Mouse (Mus musculus): ENCODE measurements around the gene Gngt2.
"Not testable (repeated sequence)": the region's sequence is repeated elsewhere in the genome, so short reads cannot be mapped to it uniquely, and the experiment has no call there.

Gngt2 gene

DNA sequence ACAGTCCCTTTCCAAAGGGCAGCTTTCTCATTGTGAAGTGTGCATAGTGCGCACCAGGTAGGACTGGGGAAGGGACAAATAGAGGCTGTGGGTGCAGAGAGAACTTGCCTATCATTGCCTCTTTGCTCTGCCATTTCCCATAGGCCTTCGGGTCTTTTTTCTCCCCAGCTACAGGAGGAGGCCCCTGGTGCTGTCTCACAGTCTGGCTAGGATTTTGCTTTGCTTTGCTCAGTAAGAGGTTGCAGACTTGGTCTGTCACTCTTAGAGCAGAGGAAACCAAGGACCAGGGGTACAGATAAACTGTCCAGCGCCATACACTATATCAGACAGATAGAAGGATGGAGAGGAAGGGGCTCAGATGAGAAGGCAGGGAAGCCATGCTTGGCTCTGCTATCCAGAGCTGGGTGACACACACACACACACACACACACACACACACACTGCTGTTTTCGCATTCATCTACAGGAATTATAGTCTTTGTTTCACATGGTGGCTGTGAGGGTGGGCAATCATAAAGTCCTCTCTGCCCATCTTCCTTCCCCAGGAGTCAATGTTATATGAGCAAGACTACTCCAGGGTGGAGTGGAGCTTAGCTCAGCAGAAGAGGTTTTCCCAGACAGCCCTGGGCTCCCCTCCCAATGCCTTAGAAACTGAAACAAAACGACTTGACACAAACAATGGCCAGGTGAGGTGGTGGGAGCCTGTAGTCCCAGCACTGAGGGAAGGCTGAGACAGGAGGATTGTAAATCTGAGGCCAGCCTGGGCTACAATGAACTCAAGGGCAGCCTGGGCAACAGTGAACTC, 3.9 kb downstream of the Gngt2 start:
- DNase-seq (ENCODE audit: low read depth, low spot score) = no peak

DNA sequence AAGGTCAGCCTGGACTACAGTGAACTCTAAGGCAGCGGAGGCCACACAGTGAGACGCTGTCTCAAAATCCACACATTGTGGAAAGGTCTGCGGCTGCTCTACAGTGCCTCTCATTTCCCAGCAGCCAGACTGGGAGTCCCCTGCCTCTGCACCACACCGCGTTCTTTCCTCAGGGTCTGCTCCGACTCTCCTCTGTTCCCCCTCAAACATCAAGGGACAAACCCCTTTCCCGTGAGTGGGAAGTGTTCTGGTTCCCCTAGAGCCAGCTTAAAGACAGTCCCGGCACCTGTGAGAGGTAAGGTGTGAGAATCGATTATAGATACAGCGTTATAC, 4.4 kb downstream of the Gngt2 start:
- no peak for DNase-seq (ENCODE audit: low read depth, low spot score)

GRCm38 (mm10) chr11:95842074-95842681, 5.2 kb downstream of the Gngt2 start, which contains the start of gene Abi3:
Gene Abi3, minus strand, starts transcription at chr11:95842476.
- DNase-seq (ENCODE audit: low read depth, low spot score) = no peak

DNA sequence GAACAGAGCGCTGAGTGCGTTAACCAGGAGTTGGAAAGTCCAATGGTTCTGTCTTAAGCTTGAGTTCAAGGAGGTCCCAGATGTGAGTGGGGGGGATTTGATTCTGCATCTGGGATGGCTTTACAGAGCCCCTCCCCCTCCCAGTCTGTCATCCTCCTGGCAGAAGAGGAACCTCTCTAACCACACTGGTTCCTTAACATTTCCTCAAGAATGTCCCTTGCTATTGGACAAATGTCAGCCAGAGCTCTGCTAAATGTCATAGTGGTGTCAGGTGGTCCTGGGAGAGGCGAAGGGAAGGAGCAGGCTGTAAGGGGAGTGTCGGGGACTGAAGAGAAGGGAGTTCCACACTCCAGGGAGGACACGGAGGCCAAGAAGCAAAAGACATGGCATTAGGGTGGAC, 5.9 kb downstream of the Gngt2 start:
- DNase-seq (ENCODE audit: low read depth, low spot score) = no peak

GRCm38 (mm10) chr11:95843421-95843950, 6.5 kb downstream of the Gngt2 start:
- DNase-seq (ENCODE audit: low read depth, low spot score) = no peak

GRCm38 (mm10) chr11:95844935-95845334, 7.9 kb downstream of the Gngt2 start:
- DNase-seq (ENCODE audit: low read depth, low spot score) = no peak

DNA sequence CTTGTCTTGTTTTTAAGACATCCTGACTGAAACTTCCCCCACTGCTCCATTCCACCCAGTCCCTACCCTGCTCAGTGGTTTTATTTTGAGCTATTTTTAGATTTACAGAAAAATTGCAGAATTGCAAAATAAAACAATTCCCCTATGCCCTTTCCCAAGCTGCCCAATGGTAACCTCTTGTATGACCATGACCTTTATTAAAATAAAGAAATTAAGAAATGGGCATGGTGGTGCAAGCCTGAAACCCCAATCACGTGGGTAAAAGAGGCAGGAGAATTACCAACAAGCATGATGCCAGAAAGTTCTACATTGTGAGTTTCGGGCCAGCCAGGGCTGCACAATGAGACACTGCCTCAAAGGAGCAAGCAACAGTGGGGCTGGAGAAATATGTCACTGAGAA, 13.9 kb downstream of the Gngt2 start:
- no peak for DNase-seq (ENCODE audit: low read depth, low spot score)

DNA sequence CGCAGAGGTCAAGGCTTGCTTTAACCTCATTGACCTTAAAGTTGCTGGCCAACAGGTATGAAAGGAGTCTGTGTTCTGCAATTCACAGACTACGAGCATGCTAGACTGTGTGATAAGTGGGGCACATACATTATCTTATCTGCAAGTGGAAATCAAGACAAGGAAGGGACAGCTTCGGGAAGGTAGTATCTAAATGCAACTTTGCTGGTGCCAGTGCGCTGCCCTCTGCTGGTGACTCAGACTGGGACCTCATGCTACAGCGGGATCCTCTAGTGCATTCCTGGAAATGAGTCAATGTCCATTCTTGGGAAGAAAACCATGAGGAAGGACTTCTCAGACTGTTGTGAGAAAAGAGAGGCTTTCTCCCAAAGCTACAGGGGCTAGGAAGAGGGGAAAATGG, 16.7 kb downstream of the Gngt2 start:
- DNase-seq (ENCODE audit: low read depth, low spot score) = no peak

DNA sequence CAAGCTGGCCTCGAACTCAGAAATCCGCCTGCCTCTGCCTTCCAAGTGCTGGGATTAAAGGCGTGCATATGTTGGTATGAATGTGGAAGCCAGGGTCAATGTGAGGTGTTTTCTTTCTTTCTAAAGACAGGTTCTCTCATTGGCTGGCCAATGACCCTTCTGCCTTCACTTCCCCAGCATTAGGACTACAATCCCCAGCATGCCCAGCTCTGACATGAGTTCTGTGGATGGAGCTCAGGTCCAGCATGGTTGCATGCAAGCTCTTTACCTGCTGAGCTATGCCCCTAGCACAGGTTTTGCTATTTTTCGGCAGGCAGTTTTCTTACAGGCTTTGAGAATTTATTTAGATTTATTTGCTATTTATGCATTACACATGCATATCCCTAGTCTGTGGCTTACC, 20.3 kb downstream of the Gngt2 start:
- DNase-seq (ENCODE audit: low read depth, low spot score) = no peak

GRCm38 (mm10) chr11:95857716-95858527, 20.9 kb downstream of the Gngt2 start:
- DNase-seq (ENCODE audit: low read depth, low spot score) = no peak

- peak; percentile 99 for DNase-seq (ENCODE audit: low read depth, low spot score)
These were observed 21.8 kb downstream of the Gngt2 start for GRCm38 (mm10) chr11:95858528-95859467.

GRCm38 (mm10) chr11:95859468-95859855, 22.4 kb downstream of the Gngt2 start:
- peak; percentile 52 for DNase-seq (ENCODE audit: low read depth, low spot score)

DNA sequence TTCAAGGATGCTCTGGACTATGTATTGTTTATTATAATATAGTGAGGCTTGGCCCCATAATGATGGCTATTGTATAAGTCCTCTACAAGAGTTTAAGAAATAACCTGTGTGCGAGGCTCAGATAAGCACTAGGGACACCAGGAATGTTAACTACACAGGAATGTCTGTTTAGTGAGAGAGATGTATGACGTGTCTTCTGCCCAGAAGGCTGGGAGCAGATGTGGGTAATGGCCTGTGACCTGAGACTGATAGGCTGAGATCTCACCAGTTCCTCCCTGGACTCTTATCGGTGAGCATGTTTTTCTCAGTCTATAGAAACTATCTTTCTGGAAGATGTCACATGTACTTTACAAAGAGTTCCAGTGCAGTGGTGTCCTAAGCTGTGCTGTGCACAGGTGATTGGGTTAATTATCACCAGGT, 23.1 kb downstream of the Gngt2 start:
- no peak for DNase-seq (ENCODE audit: low read depth, low spot score)

- DNase-seq (ENCODE audit: low read depth, low spot score) = no peak
These were observed 24.4 kb downstream of the Gngt2 start for GRCm38 (mm10) chr11:95861397-95861796.

GRCm38 (mm10) chr11:95869442-95869841, 32.4 kb downstream of the Gngt2 start:
- no peak for DNase-seq (ENCODE audit: low read depth, low spot score)

GRCm38 (mm10) chr11:95869918-95870470, 33.0 kb downstream of the Gngt2 start:
- no peak for DNase-seq (ENCODE audit: low read depth, low spot score)

GRCm38 (mm10) chr11:95875804-95876203, 38.8 kb downstream of the Gngt2 start:
- peak; percentile 74 for DNase-seq (ENCODE audit: low read depth, low spot score)

DNA sequence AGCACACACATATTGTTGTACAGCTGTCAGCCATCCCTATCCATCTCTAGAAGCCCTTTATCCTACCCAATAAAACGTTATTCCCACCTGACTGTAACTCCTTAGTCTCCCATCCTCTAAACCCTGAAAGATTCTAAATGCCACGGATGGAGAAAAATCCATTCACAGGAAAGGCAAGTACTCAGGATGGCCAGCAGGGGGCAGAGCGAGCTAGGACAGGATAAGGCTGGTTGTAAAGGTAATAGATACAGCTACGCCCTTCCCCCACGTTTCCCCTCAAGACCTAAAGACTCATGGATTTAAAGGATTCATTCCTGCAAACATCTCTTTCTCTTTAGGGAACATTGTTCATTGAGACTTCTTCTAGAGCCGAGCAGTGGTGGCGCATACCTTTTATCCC, 39.3 kb downstream of the Gngt2 start:
- DNase-seq (ENCODE audit: low read depth, low spot score) = peak; percentile 74

GRCm38 (mm10) chr11:95879861-95880260, 42.8 kb downstream of the Gngt2 start:
- DNase-seq (ENCODE audit: low read depth, low spot score) = not testable (repeated sequence)

- DNase-seq (ENCODE audit: low read depth, low spot score) = no peak
These were observed 53.5 kb downstream of the Gngt2 start for GRCm38 (mm10) chr11:95890462-95891051.
